2 mouse cellular contexts compared by ENCODE assay signal in the genomic region with DNA sequence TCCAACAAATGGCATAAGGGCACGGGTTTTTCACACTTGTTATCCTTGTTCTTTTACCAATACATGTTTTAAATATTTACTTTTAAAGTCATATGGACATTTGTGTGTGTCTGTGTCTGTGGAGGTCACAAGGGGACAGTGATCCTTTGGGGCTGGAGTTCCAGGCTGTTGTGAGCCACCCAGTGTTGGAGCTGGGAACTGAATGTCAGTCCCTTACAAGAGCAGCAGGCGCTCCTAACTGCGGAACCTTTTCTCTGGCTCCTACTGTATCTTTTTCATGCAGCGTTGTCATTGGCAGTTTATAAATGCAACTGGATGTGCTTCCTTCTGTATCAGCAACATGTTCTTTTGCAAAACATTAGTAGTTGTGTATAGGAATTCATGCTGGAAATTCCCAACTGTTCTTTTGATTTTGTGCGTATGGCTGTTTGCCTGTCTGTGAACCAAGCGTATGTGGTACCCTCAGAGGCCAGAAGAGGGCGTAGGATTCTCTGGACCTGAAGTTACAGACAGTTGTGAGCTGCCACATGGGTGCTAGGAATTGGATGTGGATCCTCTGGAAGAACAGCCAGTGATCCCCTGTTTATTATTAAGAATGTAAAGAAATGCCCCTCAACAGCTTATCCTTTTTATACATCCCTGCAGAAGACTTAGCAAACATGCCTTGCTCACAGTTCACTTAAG.
TF ChIP-seq lines count a peak whose summit lies in the region.

No protein-coding gene starts in this region.

TF ChIP-seq in CH12.LX, 34 proteins besides CTCF, POLR2A, EP300 and RAD21 (continued from another document):
- TF ChIP-seq E2F4 (IDR thresholded peaks at IDR 0.05; ENCODE audit: insufficient replicate concordance, low read depth, low read length) (no peak), TBP (conservative IDR thresholded peaks at IDR 0.05; ENCODE audit: low read depth, low read length) (no peak), USF1 (IDR thresholded peaks at IDR 0.05; ENCODE audit: low read depth, low read length) (no peak), GABPA (IDR thresholded peaks at IDR 0.05; ENCODE audit: insufficient replicate concordance, low read depth, low read length) (no peak), ELF1 (IDR thresholded peaks at IDR 0.05; ENCODE audit: low read depth, low read length) (no peak), SIN3A (IDR thresholded peaks at IDR 0.05; ENCODE audit: low read length) (no peak), USF2 (conservative IDR thresholded peaks at IDR 0.05; ENCODE audit: low read depth, low read length) (no peak), NRF1 (IDR thresholded peaks at IDR 0.05; ENCODE audit: low read depth, low read length) (no peak), RCOR1 (conservative IDR thresholded peaks at IDR 0.05; ENCODE audit: low read depth, low read length) (no peak), JUN (IDR thresholded peaks at IDR 0.05; ENCODE audit: insufficient read depth, low read depth, low read length) (no peak), UBTF (IDR thresholded peaks at IDR 0.05; ENCODE audit: low read depth, low read length) (no peak), CHD2 (IDR thresholded peaks at IDR 0.05; ENCODE audit: low read length) (no peak)

TF ChIP-seq in ES-E14, 5 proteins besides CTCF, POLR2A, EP300 and RAD21 (continued from another document):
- no peak for TF ChIP-seq HCFC1 (IDR thresholded peaks at IDR 0.05; ENCODE audit: borderline replicate concordance, insufficient read depth, low read length)
